Mouse (Mus musculus) kidney, adult 18-20 months (tissue): ENCODE measurements around the gene Slc25a28.
A peak's percentile ranks its signal among the peaks of the same experiment; 100 is the strongest.

Experiments used
- DNase-seq: peaks from one replicate; pipeline ENCODE4 v3.0.0; 2021

The Slc25a28 gene

DNA sequence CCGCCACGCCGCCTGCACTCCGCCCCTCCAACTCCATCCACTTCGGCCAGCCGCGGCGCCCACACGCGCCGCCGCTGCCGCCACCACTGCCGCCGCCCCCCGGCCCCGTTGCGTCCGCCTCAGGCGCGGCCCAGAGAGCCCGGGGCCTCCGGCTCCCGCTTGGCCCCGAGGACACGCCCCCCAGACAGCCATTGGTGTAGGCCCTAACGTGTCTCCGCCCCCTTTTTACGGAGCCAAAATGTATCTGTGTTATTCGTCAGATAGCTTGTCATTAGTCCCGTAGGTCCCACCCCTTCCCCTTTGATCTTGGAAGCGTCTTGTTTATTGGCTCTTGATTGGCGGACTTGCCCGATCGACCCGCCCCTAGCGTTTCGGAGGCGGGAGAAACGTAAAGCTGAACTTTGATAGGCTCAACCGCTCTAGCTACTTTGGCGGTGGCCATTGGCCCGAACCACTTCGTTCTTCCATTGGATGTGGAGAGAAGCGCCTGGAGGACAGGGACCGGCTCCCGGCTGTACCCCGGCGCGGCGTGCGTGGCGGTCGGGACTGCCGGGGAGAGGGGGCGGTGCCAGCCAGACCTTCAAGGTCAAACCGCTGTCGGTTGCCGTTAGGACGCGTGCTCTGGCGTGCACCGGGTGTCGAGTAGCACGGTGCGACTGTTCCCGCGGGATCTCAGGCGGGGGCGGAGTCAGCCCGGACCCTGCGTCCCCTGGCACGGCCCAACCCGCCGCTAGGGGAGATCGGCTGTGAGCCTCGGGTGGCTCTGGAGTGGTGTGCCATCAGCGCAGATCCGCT is at the start of gene Slc25a28:
TSS of gene Slc25a28 (minus strand) at position 152 of the 795 bp plus-strand sequence.
- DNase-seq: peak; percentile 98

DNA sequence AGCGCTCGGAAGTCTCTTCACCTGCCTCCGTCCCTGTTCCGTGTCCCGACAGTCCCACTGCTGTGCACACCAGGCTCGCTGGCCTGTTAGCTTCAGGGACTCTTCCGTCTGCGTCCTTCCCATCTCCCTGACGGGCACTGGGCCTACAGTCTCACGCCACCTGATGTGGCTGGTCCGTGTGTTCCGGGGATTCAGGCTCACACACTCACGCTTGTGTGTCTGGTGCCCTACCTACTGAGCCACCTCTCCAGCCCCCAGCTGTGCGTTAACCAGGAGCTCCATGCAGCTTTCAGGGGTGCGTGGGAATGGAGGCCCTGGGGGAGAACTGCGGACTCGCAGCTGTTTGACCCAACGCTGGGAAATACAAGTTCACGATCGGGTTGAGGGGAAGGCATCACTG is 49.5 kb upstream of the Slc25a28 start:
- no peak for DNase-seq

- DNase-seq: no peak
Measured at GRCm38 (mm10) chr19:43723501-43723900, 48.8 kb upstream of the Slc25a28 start.

DNA sequence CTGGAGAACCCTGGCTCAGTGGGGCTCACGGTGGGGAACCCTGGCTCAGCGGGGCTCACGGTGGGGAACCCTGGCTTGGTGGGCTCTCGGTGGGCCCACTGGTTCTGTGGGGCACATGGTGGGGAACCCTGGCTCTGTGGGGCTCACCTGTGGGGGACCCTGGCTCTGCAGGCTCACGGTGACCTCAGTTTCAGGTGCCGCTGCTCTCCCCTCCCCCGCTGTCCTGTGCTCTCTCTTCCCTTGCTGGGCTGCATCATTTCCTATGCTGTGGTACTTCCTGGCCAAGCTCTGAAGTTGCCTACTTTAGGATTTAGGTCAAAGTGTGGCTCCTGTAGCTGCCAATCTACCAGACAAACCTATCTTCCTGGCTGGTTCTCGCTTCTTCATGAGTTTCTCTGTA is 48.2 kb upstream of the Slc25a28 start:
- no peak for DNase-seq

DNA sequence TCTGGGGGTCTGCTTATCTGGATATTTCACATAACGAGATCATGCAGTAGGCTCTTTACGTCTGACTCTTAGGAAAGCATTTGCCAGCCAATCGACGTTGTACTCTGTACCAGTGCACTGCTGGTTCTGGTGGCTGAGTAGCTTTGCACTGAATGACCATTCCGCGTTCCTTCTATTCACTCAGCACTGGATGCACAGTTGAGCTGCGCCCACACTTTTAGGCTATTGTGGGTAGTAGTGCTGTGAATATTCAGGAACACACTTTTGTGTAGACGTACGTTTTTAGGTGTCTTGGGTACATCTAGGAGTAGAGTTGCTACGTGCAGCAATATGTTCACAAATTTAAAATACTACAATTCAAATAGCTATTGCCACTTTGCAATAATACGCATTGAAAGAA is 45.4 kb upstream of the Slc25a28 start:
- DNase-seq: no peak

GRCm38 (mm10) chr19:43711971-43712370 is 37.3 kb upstream of the Slc25a28 start:
- no peak for DNase-seq

DNA sequence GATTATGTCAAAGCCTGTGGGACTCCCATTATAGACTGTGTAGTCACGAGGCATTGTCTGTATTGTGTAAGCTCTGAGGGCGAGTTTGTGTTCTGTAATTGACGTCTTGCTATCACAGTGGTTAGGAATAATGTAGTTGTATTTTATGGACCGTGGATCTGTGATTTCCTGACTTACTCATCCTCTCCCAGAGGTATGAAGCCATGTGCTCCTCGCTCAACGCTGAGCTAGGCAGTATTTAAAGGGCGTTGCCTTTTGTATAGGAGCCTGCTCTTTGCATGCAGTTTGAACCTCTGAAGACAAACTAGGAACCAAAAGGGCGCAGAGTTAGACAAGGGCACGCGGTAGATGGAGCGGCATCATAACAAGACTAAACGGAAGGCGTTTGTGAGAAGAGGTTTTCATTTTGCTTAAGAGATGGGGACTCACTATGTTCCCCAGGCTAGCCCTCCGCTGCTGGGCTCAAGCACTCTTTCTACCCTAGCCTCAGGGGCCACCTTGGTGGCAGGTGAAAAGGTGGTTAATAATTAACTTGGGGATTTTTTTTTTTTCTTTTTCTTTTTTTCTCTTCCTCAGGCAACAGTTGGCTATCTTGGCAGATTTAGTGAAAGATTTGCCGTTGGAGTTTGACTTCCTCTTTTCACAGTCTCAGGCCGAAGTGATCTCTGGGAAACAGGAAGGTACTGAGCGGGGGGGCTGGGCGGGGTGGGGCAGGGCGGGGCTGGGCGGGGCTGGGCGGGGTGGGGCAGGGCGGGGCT is 36.7 kb upstream of the Slc25a28 start:
- DNase-seq: peak; percentile 38

- no peak for DNase-seq
Measured at GRCm38 (mm10) chr19:43709317-43709716, 34.6 kb upstream of the Slc25a28 start.

GRCm38 (mm10) chr19:43708206-43708605 is 33.5 kb upstream of the Slc25a28 start:
- no peak for DNase-seq

DNA sequence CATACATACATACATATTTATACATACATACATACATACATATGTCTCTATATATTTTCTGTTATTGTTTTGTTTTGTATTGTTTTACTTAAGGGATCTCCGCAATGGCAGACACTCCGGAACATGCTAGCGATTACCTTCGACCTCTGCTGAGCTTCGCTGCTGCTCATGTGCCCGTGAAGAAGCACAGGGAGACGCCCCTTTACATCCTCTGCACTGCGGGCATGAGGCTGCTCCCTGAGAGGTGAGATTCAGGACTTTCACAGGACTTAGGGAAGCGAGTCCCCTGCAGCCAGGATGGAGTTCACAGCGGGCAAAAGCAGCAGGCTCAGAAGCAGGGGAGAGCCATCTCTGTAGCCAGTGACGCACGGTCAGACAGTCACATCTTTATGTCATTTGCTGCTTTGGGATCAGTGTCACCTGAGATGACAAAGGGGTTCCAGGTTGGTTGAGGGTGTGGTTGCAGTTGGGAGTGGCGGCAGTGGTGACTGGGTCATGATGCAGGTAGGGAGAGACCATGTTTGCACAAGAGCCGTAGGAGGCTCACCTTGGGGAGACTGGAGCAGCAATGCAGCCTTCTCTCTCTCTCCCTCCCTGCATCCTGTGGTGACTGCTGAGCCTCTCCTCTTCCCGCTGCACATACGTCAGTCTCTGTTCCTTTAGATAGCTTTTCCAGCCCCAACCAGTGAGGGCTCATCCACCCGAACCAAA is 30.3 kb upstream of the Slc25a28 start:
- no peak for DNase-seq

GRCm38 (mm10) chr19:43704211-43704610 is 29.5 kb upstream of the Slc25a28 start:
- peak; percentile 60 for DNase-seq

- no peak for DNase-seq
Measured at GRCm38 (mm10) chr19:43699763-43700155, 25.1 kb upstream of the Slc25a28 start.

DNA sequence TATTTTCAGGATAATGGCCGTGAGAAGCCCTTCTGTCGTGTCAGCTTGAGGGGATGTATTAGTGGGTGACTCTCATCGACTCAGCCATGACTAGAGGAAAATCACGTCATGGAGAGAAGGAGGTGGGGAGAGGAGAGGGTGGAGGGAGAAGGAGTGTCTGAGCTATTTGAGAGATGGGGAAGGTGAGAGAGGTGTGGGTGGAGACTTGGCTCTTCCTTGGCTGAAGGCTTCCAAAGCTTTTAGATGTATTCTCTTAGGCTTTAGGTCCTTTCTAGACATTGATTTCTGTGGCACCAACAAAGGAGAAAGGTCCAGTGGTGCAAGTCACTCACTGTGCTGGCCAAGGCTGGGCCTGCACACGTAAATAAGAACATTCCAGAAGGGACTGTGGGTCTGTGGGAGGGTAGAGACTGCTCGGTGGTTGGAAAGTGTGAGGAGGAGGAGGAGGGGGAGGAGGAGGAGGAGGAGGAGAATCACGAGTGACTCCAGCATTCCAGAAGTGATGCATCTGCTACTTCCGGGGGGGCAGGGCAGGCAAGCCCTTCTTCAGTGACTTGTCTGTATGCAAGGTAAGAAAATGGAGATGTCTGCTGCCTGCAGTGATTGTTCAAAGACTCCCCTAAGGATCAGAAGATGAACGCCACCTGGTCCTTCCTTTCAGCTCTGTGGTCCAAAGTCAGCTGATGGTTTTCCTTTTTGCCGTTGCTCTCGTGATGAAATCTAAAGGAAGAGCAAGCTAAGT is 24.5 kb upstream of the Slc25a28 start:
- DNase-seq: no peak

DNA sequence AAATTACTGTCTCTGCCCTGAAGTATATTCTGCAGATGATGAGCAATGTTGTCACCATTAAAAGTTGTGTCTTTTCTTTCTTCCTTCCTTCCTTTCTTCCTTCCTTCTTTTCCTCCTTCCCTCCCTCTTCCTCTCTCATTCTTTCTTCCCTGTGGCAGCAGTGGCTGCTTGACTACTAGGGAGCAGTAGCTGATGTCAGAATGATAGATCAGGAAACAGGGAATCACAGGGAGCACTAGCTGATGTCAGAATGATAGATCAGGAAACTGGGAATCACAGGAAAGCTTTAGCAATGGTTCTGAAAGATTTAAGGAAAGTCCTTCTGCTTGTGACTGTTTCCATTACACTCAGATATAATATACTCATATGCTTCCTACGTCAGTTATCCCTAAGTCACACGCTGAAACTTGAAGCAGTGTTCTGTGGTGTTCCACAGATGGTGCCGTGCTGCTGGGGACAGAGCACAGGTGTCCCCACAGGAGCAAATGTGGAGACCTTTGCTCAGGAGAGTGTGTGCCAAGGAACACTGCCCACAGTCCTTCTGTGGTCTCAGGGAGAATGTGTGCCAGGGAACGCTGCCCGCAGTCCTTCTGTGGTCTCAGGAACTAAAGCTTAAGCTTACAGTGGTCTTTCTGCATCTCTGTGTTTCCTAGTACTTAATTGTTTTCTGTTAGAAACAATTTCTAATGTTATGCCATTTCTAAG is 23.1 kb upstream of the Slc25a28 start:
- no peak for DNase-seq

- no peak for DNase-seq
Measured at GRCm38 (mm10) chr19:43695514-43695964, 20.9 kb upstream of the Slc25a28 start.

DNA sequence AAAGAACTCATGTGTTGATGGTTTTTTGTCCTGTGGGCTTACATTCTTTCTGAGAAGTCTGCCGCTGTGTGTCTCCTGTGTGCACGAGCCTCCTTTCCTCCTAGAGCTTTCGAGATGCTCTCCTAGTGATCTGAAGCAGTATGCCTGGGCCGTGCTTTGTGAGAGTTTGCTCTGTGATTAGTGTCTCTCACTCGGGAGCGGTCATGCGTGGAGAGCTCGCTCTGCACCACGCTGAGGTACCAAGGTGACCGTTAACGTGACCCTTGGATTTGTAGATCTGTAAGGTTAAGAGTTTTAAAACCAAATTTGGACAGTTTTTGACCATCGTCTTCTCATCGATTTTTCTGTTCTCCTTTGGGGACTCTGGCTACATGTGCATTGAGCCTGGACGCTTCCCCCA is 18.1 kb upstream of the Slc25a28 start:
- peak; percentile 47 for DNase-seq

DNA sequence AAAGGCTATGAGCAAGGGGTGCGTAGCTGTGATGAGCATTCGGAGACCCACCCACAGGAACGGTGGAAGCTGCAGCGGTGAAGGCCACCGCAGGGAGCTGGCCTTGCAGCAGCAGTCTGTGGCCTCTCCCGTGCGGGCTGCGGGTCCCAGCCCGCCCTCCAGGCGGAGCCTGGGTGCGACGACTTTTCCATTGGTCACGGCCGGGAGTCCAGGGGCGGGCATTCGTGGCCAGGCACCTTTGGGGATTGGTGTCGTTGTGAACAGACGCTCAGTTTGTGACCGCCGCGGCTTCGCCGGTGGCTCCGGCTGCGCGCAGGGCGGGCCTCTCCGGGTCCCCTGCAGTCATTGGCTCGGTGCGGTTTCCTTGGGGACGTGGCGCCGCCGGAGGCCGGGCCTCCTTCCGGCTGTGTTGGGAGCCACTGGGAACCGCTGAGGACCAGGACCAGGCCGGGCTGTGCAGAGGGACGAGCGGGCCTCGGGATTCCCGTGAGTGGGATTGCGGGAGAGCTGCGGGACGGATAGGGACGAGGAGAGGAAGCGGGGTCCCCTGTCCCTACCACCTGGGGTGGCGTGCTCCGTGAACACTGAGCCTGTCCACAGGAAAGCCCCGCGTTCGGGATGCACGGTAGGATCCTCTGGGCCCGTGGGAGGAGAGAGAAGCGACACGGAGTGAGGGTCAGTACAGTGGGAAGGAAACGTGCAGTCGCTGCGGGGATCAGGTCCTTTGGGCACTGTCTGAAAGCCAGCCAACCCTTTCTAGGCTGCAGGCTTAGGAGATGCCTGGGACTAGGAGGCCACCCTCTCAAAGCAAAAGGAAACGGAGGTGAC is 15.0 kb upstream of the Slc25a28 start, which contains the start of gene Entpd7:
TSS of gene Entpd7 (plus strand) at position 254 of the 828 bp plus-strand sequence.
- peak; percentile 96 for DNase-seq

DNA sequence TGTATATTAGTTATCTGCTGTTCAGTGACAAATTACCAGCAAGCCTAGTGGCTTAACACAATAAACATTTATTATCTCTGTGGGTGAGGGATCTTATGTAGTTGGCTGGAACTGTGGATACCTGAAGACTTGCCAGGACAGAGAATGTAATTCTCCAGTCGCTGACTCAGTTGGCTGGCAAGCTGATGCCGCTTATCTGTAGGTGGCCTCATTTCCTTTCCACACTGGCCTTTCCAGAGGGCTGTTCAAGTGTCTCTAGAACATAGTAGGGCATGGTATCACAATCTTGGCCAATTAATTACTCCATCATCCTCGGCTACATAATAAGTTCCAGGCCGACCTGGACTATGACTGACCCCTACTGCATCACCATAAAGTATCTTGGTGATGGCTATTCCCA is 6.9 kb upstream of the Slc25a28 start:
- no peak for DNase-seq

DNA sequence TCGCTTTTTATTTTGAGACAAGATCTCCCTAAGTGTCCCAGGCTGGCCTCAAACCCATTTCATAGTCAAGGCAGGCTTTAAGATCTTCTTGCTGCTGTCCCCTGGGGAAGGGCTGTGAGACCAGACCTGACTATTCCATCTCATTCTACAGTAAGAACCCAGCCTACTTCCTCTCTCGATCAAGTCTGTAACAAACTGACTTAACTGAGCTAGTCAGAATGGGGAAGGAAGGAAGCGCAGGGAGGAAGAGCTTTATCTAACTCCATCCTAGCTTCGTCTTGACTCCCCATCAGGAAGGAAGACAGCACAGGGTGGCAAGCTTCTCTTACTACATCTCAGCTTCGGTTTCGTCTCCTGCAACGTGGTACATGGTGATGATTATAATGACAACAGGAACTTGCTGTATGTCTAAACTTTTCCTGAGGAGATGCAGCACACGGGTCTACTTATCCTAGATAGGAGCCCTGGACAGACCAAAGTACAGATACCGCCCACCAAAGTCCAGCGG is 4.8 kb upstream of the Slc25a28 start:
- DNase-seq: no peak

GRCm38 (mm10) chr19:43678467-43679003 is 3.9 kb upstream of the Slc25a28 start:
- DNase-seq: no peak
